Mouse (Mus musculus) testis, adult 2 months (tissue): ENCODE measurements around the gene Ovca2.

Source experiments
- CTCF ChIP-seq: fragments of 200-500 bp; IDR thresholded peaks from 2 replicates; pipeline ENCODE4 v1.5.1; 2012; ENCODE audit warnings: low read depth, mild to moderate bottlenecking, inconsistent platforms, low read length, moderate library complexity; ENCODE audit not compliant: control insufficient read depth, insufficient read depth, insufficient replicate concordance
- POLR2A ChIP-seq: fragments of 200-500 bp; IDR thresholded peaks from 2 replicates; pipeline ENCODE4 v1.6.1; 2012; ENCODE audit warnings: low read depth, mild to moderate bottlenecking, inconsistent platforms, low read length, moderate library complexity; ENCODE audit not compliant: control insufficient read depth

DNA sequence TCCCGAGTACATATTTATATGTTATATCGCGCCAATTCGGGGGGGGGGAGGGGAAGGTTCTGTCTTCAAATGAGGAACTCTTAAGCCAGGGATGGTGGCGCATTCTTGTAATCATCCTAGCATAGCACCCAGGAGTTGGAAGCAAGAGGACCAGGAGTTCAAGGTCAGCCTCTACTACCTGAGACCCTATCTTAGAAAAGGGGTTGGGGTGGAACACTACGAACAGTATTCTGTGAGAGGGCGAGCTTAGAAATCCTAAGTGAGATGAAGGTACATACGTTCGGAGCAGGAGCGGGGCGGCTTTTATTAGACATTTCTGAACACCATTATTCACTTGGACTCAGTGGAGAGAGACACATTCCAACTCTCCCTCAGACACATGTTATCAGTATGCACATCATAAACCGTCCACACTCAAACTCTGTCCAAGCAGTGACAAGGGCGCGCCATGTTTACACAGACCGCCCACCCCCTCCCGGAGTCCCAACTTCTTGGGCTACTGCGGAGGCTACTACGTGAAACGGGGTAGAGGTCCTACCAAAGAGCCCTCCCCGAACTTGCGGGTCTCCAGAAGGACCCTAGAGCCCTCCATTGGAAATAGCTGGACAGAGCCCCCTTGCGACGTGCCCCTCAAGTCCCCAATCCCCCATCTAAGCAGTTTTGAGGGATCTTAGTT, 9.1 kb downstream of the Ovca2 start, which contains the start of gene Hic1:
- TF ChIP-seq POLR2A (no peak), CTCF (no peak)
